Mouse (Mus musculus): ENCODE data around the gene Tec. TPM values are rescaled to one million over a fixed set of nuclear protein-coding genes. Genes with fewer than 3 reads are reported as not detected.

Gene Tec
- polyA plus RNA-seq, 1 experiment from 2014 or later = 5.3 TPM

DNA sequence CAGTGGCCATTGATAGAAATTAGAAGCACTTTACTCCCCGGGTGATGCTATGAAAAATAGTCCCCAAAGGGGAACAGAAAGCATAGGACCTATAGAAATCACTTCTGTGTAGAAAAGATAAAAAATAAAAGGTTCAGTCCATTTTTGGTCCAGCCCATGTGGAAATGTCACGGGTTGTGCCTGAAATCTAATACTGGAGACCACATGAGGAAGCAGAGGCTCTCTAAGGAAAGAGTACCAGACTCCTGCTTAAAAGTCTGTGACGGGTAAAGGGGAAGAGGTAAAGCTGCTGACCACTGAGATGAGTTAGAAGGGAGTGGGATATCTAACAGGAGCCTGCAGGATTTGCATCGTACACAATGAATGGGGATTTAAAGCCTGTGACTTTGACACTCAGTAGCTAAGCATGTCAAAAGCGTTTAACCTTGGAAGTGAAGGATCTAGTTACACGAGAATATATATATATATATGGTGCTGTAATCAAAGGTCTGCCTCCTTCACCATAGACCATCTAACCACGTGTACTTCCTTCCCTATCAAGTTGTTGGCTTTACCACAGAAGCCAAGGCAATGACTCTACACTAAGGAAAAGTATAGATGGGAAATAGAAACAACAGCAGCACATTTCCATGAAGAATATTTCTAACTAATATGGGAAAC, 6.4 kb downstream of the Tec start:
- no peak overlapping the region for H3K9ac ChIP-seq (replicated peaks; ENCODE audit: low read length)
- 73% methylated on average over 7 of the region's 7 CpGs for WGBS
- H3K4me2 ChIP-seq (ENCODE audit: low read length) = no peak overlapping the region
- DNase-seq = no peak
- no peak overlapping the region for H3K27ac ChIP-seq (replicated peaks; ENCODE audit: low read depth, low read length)
- no peak for ATAC-seq (ENCODE audit: low FRiP score, low TSS enrichment)
- H3K9me3 ChIP-seq (ENCODE audit: control insufficient read depth, low read length) = 0 out of 2 replicates have a peak, but pooled peaks cover 6% of the 10 kb centered on the region
- H3K27me3 ChIP-seq (ENCODE audit: control insufficient read depth, insufficient read depth, low read length) = peaks cover 5% of the 10 kb centered on the region; the same call in 1 of the 2 replicates
- H3K4me3 ChIP-seq (replicated peaks; ENCODE audit: low read depth, low read length) = no peak overlapping the region
- no peaks in the 10 kb centered on the region for H3K36me3 ChIP-seq (ENCODE audit: control insufficient read depth, insufficient read depth, low read length)
- no peaks in the 10 kb centered on the region for H3K4me1 ChIP-seq (ENCODE audit: control insufficient read depth, insufficient read depth, low read length)

DNA sequence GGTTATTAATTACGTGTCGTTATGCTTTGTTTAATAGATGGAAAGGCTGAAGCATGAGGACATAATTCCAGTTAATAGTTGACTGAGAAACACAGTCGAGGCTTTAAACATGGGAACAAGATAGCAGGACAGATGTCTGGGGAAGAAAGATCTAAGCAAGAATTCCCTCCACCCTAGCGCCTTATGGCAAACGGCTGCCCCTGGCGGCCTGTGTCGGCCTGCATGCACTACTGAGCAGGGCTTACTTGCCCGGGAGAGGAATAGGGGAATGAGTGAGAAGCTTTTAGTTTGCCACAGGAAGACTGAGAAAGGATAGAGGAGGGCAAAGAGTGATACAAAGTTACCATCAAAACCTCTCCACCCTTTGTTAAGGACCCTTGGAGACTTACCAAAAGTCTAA, 7.4 kb downstream of the Tec start:
- Histone ChIP-seq H3K9me3 (ENCODE audit: control insufficient read depth, low read length) (0 out of 2 replicates have a peak, but pooled peaks cover 6% of the 10 kb centered on the region), H3K36me3 (ENCODE audit: control insufficient read depth, insufficient read depth, low read length) (no peaks in the 10 kb centered on the region), H3K27ac (replicated peaks; ENCODE audit: low read depth, low read length) (no peak overlapping the region), H3K27me3 (ENCODE audit: control insufficient read depth, insufficient read depth, low read length) (no peaks in the 10 kb centered on the region), H3K4me3 (replicated peaks; ENCODE audit: low read depth, low read length) (no peak overlapping the region), H3K4me2 (ENCODE audit: low read length) (no peak overlapping the region), H3K9ac (replicated peaks; ENCODE audit: low read length) (no peak overlapping the region), H3K4me1 (ENCODE audit: control insufficient read depth, insufficient read depth, low read length) (no peaks in the 10 kb centered on the region)
- 85% methylated on average over 8 of the region's 8 CpGs for WGBS
- DNase-seq (no peak), ATAC-seq (ENCODE audit: low FRiP score, low TSS enrichment) (no peak)

DNA sequence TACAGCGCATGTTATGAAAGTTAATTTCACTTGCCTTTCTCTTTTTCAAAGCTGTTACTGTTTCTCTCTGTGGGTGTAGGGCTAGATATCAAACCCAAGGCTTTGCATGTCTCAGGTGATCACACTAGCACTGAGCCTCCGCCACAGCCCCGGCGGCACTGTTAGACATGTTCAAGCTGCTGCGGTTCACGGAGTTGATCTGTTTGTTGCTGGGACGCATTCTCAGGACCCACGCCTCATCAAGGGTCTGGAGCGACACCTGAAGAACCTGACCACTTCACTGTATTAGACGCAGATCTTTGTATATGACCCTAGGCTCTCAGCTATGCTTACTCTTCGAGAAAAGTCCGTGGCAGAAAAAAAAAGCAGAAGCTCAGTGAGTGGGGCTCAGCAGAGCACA, 10.0 kb downstream of the Tec start:
- 0 out of 2 replicates have a peak, but pooled peaks cover 6% of the 10 kb centered on the region for H3K9me3 ChIP-seq (ENCODE audit: control insufficient read depth, low read length)

DNA sequence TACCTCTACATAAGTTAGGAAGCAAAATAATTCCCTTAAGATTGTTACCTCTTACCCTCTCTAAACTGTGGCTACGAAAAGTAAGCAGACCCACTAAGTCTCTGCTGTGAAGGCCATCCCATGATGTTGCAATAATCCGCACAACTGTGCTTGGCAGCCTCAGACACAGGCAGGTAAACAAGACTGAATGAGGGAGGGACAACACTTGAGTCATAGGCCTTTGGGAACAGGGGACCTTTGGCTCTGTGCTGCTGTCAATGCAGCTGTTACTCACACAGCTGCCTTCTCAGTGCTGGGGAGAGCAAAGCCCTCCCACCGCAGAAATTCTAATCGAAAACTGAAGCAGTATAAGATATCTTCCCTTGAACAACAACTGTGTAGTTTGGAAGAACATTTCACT, 10.5 kb downstream of the Tec start:
- H3K9ac ChIP-seq (replicated peaks; ENCODE audit: low read length) = no peak overlapping the region
- H3K9me3 ChIP-seq (ENCODE audit: control insufficient read depth, low read length) = 0 out of 2 replicates have a peak, but pooled peaks cover 6% of the 10 kb centered on the region
- H3K4me1 ChIP-seq (ENCODE audit: control insufficient read depth, insufficient read depth, low read length) = no peaks in the 10 kb centered on the region
- H3K4me3 ChIP-seq (replicated peaks; ENCODE audit: low read depth, low read length) = no peak overlapping the region
- 94% methylated on average over 4 of the region's 4 CpGs for WGBS
- H3K27ac ChIP-seq (replicated peaks; ENCODE audit: low read depth, low read length) = no peak overlapping the region
- no peak for ATAC-seq (ENCODE audit: low FRiP score, low TSS enrichment)
- DNase-seq = no peak
- no peak overlapping the region for H3K4me2 ChIP-seq (ENCODE audit: low read length)
- H3K27me3 ChIP-seq (ENCODE audit: control insufficient read depth, insufficient read depth, low read length) = no peaks in the 10 kb centered on the region
- H3K36me3 ChIP-seq (ENCODE audit: control insufficient read depth, insufficient read depth, low read length) = no peaks in the 10 kb centered on the region

More for the DNA sequence above, 10.0 kb downstream of the Tec start:
- Histone ChIP-seq H3K9ac (replicated peaks; ENCODE audit: low read length) (no peak overlapping the region), H3K27ac (replicated peaks; ENCODE audit: low read depth, low read length) (no peak overlapping the region), H3K4me2 (ENCODE audit: low read length) (no peak overlapping the region), H3K36me3 (ENCODE audit: control insufficient read depth, insufficient read depth, low read length) (no peaks in the 10 kb centered on the region), H3K27me3 (ENCODE audit: control insufficient read depth, insufficient read depth, low read length) (no peaks in the 10 kb centered on the region), H3K4me1 (ENCODE audit: control insufficient read depth, insufficient read depth, low read length) (no peaks in the 10 kb centered on the region), H3K4me3 (replicated peaks; ENCODE audit: low read depth, low read length) (no peak overlapping the region)
- no peak for DNase-seq
- ATAC-seq (ENCODE audit: low FRiP score, low TSS enrichment) = no peak
- 94% methylated on average over 12 of the region's 12 CpGs for WGBS

DNA sequence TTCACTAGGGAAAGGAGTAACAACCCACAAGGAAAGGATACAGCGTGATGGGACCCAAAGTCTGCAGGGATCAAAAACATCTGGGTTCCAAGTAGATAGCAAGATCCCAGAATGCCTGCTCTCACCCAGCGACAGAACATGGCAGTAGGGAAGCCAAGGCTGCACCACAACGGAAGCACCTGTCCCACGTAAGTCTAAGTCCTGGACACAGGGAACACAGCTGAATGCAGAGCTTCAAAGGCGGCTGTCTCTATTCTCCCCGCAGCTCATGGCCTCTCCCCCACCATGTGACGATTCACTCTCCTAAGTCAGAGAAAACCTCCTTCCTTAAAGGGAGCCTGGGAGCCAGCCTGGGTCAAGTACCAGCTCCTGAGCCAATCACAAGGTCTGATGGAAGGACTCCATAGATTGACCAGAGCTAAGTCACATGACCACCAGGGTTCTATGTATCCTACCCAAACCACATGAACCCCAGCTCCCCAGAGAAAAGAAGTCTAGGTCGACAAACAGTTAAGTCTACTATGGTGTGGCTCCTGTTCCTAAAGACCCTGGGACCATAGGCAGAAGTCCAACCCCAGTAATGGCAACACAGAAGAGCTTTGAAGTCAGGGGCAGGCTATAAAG, 11.9 kb downstream of the Tec start:
- H3K4me2 ChIP-seq (ENCODE audit: low read length) = no peak overlapping the region
- H3K27ac ChIP-seq (replicated peaks; ENCODE audit: low read depth, low read length) = no peak overlapping the region; the same call in 1 of the 2 replicates
- no peaks in the 10 kb centered on the region for H3K27me3 ChIP-seq (ENCODE audit: control insufficient read depth, insufficient read depth, low read length)
- H3K4me1 ChIP-seq (ENCODE audit: control insufficient read depth, insufficient read depth, low read length) = no peaks in the 10 kb centered on the region
- no peak overlapping the region for H3K9ac ChIP-seq (replicated peaks; ENCODE audit: low read length)
- DNase-seq = no peak
- no peaks in the 10 kb centered on the region for H3K36me3 ChIP-seq (ENCODE audit: control insufficient read depth, insufficient read depth, low read length)
- 85% methylated on average over 8 of the region's 8 CpGs for WGBS
- 0 out of 2 replicates have a peak, but pooled peaks cover 6% of the 10 kb centered on the region for H3K9me3 ChIP-seq (ENCODE audit: control insufficient read depth, low read length)
- H3K4me3 ChIP-seq (replicated peaks; ENCODE audit: low read depth, low read length) = no peak overlapping the region
- 0 out of 2 replicates have a peak, but pooled peaks have one; percentile 24 for ATAC-seq (ENCODE audit: low FRiP score, low TSS enrichment)

DNA sequence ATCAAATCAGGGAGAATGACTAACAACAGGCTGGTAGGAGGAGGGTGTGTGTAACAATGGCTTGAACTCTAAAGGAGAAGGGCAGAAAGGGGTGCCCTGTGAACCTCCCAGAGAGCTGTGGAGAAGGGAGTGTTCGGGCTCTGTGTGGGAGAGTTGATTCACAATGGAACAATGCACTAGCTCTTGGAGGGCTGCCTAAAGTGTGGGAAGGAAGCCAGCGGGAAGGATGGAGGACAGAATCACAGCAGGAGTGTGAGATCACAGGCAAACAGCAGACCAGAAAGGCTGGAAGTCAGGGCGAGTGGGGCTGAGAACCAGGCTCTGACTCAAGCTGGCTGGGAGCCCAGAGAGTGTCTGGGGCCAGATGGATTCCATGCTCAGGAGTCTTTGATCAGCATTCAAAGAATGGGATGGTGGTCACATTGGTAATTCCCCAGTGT, 12.6 kb downstream of the Tec start:
- Histone ChIP-seq H3K9ac (replicated peaks; ENCODE audit: low read length) (no peak overlapping the region), H3K4me2 (ENCODE audit: low read length) (no peak overlapping the region), H3K4me1 (ENCODE audit: control insufficient read depth, insufficient read depth, low read length) (no peaks in the 10 kb centered on the region), H3K4me3 (replicated peaks; ENCODE audit: low read depth, low read length) (no peak overlapping the region), H3K27ac (replicated peaks; ENCODE audit: low read depth, low read length) (no peak overlapping the region; the same call in 1 of the 2 replicates), H3K9me3 (ENCODE audit: control insufficient read depth, low read length) (0 out of 2 replicates have a peak, but pooled peaks cover 6% of the 10 kb centered on the region), H3K27me3 (ENCODE audit: control insufficient read depth, insufficient read depth, low read length) (no peaks in the 10 kb centered on the region), H3K36me3 (ENCODE audit: control insufficient read depth, insufficient read depth, low read length) (no peaks in the 10 kb centered on the region)
- ATAC-seq (ENCODE audit: low FRiP score, low TSS enrichment) (peak; percentile 76), DNase-seq (peak; percentile 80)
- WGBS = 7% methylated on average over 3 of the region's 3 CpGs

DNA sequence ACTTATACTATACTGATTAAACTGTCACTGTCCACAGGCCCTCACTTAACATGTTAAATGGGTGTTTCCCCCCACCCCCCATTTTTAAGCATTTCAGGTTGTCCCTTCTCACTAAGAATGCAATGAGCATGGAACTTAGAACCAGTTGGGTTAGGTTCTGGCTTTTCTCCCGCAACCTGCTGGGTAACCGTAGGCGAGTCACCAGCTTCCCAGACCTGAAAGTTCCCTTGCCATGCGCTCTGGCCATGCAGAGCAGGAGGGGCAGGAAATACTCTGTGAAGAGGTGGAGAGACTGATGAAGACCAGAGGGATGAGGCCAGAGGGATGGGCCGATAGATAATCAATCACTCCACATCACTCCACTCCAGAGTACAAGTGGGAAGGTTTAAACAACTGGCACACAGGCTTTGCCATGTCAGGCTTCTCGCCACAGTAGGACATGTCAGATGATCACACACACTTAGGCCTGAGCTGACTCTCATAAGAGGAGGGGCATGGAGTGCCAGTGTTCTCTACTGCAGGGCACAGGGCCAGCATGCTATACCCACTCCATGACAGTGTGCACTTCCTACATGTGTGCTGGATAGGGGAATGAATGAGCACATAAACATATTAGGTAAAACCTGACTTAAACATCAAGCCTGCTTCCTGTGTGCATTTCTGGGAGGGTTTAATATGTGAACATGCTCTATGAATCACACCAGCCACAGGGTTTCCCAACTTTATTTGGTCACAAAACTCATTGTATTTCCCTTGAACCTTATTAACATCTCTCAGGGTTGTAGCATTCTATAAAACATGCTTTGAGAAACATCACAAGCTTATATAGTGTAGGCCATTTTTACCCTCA, 13.9 kb downstream of the Tec start:
- Histone ChIP-seq H3K9me3 (ENCODE audit: control insufficient read depth, low read length) (0 out of 2 replicates have a peak, but pooled peaks cover under 1% of the 10 kb centered on the region), H3K27me3 (ENCODE audit: control insufficient read depth, insufficient read depth, low read length) (no peaks in the 10 kb centered on the region), H3K9ac (replicated peaks; ENCODE audit: low read length) (no peak overlapping the region), H3K27ac (replicated peaks; ENCODE audit: low read depth, low read length) (no peak overlapping the region), H3K4me2 (ENCODE audit: low read length) (no peak overlapping the region), H3K4me3 (replicated peaks; ENCODE audit: low read depth, low read length) (no peak overlapping the region), H3K36me3 (ENCODE audit: control insufficient read depth, insufficient read depth, low read length) (no peaks in the 10 kb centered on the region), H3K4me1 (ENCODE audit: control insufficient read depth, insufficient read depth, low read length) (no peaks in the 10 kb centered on the region)
- ATAC-seq (ENCODE audit: low FRiP score, low TSS enrichment) (no peak), DNase-seq (no peak)
- 86% methylated on average over 6 of the region's 6 CpGs for WGBS

DNA sequence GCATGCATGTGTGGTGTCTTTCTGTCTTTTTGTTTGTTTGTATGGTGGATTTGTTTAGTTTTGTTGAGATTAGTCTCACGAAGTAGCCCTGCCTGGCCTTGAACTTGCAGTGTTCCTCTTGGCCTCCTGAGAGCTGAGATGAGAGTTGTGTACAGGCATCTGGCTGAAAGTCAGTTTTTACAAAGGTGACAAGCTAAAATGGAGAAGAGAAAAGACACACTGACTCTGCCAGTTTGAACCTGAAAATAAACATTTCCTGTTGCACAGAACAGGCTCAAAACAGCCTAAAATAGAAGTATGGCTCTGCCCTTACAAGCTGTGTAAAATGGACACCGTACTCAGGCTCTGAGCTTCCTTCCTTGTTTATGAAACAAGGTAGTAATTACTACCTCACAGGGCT, 14.9 kb downstream of the Tec start:
- 88% methylated on average over 2 of the region's 2 CpGs for WGBS
- DNase-seq (no peak), ATAC-seq (ENCODE audit: low FRiP score, low TSS enrichment) (no peak)
- Histone ChIP-seq H3K27me3 (ENCODE audit: control insufficient read depth, insufficient read depth, low read length) (no peaks in the 10 kb centered on the region), H3K9ac (replicated peaks; ENCODE audit: low read length) (no peak overlapping the region), H3K36me3 (ENCODE audit: control insufficient read depth, insufficient read depth, low read length) (no peaks in the 10 kb centered on the region), H3K27ac (replicated peaks; ENCODE audit: low read depth, low read length) (no peak overlapping the region), H3K4me2 (ENCODE audit: low read length) (no peak overlapping the region), H3K4me3 (replicated peaks; ENCODE audit: low read depth, low read length) (no peak overlapping the region), H3K9me3 (ENCODE audit: control insufficient read depth, low read length) (no peaks in the 10 kb centered on the region), H3K4me1 (ENCODE audit: control insufficient read depth, insufficient read depth, low read length) (no peaks in the 10 kb centered on the region)
